Mouse (Mus musculus) ovary, postnatal 36 days (tissue): Measurements from ENCODE around the gene Hoxc10.

Experiments
- DNase-seq: peaks from one replicate; pipeline ENCODE4 v3.0.0; 2022; ENCODE audit warnings: low spot score, mixed read lengths

Gene Hoxc10

DNA sequence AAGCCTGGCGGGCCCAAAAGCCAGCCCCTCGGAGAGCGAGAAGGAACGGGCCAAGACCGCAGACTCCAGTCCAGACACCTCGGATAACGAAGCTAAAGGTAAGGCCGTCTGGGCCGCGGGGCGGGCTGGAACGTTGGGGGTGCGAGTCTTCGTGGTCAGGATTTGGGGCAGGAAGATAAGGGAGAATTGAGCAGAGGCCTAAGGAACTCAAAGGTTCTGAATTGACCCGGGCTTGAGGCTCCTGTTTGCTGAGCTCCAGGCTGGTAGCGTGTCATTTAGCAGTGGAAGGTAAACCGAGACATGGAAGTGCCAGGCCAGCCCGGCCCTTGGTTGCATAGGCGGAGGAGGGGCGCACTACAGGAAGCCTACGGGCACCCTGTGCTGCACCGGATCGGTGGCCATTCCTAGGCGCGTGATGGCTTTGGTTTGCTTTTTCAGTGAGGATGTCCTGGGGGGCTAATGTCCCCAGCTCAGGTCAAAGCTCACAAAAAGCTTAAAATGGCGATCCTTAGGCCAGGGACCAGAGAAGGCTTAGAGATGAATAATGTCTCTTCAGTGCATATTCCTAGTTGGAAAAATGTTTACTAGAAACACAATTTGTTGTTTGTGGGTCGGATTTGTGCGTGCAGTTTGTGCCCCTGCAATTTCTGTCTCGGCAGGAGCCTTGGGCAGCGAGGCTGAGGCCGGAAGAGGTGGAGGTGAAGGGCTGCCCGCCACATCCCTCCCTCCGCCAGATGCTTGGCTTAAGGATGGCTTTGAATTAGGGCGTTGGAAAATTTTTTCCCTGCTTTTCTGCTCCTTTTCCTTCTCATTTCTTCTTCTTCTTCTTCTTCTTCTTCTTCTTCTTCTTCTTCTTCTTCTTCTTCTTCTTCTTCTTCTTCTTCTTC lies 1.2 kb downstream of the Hoxc10 start:
- DNase-seq: no peak

GRCm38 (mm10) chr15:102969296-102969695 lies 2.7 kb downstream of the Hoxc10 start:
- DNase-seq: no peak

GRCm38 (mm10) chr15:102970740-102971139 lies 4.1 kb downstream of the Hoxc10 start:
- DNase-seq: no peak

- DNase-seq: no peak
These were observed 5.7 kb downstream of the Hoxc10 start for GRCm38 (mm10) chr15:102972254-102972653.

- DNase-seq: no peak
These were observed 6.2 kb downstream of the Hoxc10 start for GRCm38 (mm10) chr15:102972753-102973152.

GRCm38 (mm10) chr15:102975034-102975433 lies 8.4 kb downstream of the Hoxc10 start:
- DNase-seq: no peak

- DNase-seq: peak; percentile 33
These were observed 9.1 kb downstream of the Hoxc10 start for GRCm38 (mm10) chr15:102975688-102976111.

GRCm38 (mm10) chr15:102976171-102976570 lies 9.6 kb downstream of the Hoxc10 start, which contains the start of gene Hoxc9:
Gene Hoxc9 (plus strand): TSS chr15:102976439.
- DNase-seq: no peak

- peak; percentile 39 for DNase-seq
These were observed 10.2 kb downstream of the Hoxc10 start for GRCm38 (mm10) chr15:102976631-102977422.

- DNase-seq: no peak
These were observed 10.9 kb downstream of the Hoxc10 start for GRCm38 (mm10) chr15:102977423-102977974.

- no peak for DNase-seq
These were observed 12.3 kb downstream of the Hoxc10 start for GRCm38 (mm10) chr15:102978615-102979515.

- DNase-seq: no peak
These were observed 13.3 kb downstream of the Hoxc10 start for GRCm38 (mm10) chr15:102979936-102980335.

GRCm38 (mm10) chr15:102980352-102980751 lies 13.8 kb downstream of the Hoxc10 start:
- DNase-seq: no peak

DNA sequence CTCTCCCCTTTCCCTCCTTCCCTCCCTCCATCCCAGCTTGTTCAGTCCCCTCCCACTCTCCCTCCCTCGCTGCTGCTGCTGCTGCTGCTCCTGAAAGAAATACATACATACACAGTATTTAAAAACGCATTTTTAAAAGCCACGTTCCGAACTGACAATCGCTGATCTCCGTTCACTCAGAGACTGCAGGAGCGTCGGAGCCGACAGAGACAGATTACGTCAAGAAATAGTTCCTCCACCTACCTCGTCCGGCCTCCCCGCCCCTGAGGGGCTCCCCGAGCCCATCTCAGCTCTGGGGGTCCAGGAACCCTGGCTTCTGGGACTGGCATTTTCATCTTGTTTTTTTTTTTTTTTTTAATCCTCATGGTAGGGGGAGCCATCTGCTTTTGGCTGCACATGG lies 14.3 kb downstream of the Hoxc10 start:
- DNase-seq: no peak

DNA sequence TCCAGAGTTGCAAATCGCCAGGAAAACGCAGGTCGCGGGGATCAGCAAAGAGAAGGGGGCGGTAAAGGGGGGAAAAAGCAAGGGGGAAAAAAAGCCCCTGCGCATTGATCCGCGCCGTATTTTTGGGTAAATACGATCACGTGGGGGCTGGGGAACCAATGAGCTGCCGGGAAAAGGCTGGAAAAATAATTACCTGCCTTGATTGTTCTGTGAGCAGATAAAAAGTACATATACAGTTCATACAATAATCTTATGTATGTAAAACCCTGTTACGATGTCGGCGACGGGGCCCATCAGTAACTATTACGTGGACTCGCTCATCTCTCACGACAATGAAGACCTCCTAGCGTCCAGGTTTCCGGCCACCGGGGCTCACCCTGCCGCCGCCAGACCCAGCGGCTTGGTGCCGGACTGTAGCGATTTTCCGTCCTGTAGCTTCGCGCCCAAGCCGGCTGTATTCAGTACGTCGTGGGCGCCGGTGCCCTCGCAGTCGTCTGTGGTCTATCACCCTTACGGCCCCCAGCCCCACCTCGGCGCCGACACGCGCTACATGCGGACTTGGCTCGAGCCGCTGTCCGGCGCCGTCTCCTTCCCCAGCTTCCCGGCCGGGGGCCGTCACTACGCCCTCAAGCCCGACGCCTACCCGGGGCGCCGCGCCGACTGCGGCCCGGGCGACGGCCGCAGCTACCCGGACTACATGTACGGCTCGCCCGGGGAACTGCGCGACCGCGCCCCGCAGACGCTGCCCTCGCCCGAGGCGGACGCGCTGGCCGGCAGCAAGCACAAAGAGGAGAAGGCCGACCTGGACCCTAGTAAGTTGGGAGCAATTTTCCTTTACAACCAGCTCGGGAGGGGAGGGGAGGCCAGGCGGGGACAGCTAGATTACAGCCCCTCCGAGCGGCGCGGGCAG lies 15.0 kb downstream of the Hoxc10 start:
- DNase-seq: peak; percentile 46

DNA sequence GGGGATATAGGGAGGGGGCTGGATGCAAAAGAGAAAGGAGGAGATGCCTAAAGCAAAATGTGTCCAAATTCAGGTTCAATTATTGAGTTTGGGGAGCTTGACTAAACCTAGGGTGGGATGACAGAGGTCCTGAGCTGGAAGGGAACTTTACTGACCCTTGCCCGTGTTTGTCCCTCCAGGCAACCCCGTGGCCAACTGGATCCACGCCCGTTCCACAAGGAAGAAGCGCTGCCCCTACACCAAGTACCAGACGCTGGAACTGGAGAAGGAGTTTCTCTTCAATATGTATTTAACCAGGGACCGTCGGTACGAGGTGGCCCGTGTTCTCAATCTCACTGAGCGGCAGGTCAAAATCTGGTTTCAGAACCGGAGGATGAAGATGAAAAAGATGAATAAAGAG lies 17.1 kb downstream of the Hoxc10 start:
- DNase-seq: no peak

- no peak for DNase-seq
These were observed 17.9 kb downstream of the Hoxc10 start for GRCm38 (mm10) chr15:102984521-102984920.

- no peak for DNase-seq
These were observed 18.3 kb downstream of the Hoxc10 start for GRCm38 (mm10) chr15:102984925-102985324.

DNA sequence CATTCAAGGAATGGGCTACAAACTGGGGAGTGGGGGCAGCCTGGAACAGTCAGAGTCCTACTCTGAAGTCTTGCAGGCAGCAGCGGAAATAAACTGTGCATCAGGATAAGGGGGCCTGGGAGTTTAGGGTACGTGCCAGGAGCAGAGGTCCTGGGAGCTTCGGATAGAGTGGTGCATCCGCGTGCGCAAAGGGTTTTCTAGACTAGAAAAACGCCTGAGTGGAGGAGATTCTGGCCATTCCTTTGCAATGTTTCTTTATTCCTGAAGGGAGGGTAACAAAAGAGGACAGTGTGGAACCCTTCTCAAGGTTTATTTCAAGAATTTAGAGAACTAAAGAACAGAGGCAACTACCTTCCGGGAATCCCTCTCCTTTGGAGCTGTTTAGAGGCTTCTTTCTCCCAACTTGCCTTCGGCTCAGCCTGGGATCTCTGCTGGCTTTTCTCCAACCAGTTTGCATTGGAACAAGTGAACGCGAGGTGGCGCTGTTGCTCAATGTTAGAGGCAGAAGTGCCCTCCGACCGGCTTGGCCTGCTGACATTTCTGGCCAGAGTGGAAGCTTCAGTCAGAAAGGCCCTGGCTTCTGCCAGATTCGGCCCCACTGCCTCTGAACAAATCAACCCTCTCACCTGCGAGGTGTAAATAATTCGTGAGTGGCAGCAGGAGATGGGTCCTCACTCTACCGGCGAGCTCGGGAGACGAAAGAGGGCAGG lies 20.7 kb downstream of the Hoxc10 start:
- DNase-seq: peak; percentile 93

DNA sequence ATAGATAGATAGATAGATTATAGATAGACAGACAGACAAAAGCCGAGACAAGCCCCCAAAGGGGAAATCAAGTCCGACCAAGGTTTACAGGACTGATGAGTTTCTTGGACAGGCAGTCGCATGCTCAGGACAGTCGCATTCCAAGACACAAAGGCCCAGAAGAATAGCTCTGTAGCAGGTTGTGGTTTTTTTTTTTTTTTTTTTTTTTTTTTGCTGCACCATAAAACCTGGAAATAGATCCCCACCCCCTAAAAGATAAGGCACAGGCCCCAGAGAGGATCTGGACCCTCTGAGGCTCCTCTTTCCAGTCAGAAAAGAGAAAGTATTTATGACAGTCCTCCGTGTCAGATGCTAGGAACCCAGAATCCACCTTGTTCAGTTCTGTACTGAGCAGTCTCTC lies 21.5 kb downstream of the Hoxc10 start:
- DNase-seq: no peak
